Mouse (Mus musculus) left cerebral cortex, adult 8-10 months (tissue): ENCODE data around the gene Spag7. TPM values are rescaled to one million over a fixed set of nuclear protein-coding genes. Genes with fewer than 3 reads are reported as not detected.

Experiments used
- microRNA-seq, 2 experiments: library from miRNA; unstranded; fragments of <30 nt; microRNA quantifications; one replicate each; pipeline ENCODE4 v1.2.0; 2022
- total RNA-seq, 4 experiments: library from RNA; stranded (reverse); gene quantifications; 2 replicates each; pipeline ENCODE4 v1.2.4; 2022

Gene Spag7
- total RNA-seq, 4 experiments from 2014 or later = 52.5 to 69.9 (median 59.3) TPM

Small RNA genes within 50 kb of the gene (microRNA-seq; reads per million reads assigned to microRNA genes)
- gene Mir6925 = 0 to 0.21 reads per million in 2 experiments

Other genes with a start within 250 kb of the Spag7 start
- 10 to 100 TPM; 62.4 to 85.9 (median 70.1) TPM for gene Arrb2, start 236.8 kb downstream of the Spag7 start, total RNA-seq
- 10 to 100 TPM; 10.8 to 14.1 (median 13.5) TPM for gene Med11, start 217.5 kb downstream of the Spag7 start, total RNA-seq
- under 1 TPM; 0.11 to 0.79 (median 0.46) TPM for gene Zmynd15, start 210.0 kb downstream of the Spag7 start, total RNA-seq
- 1 to 10 TPM in 3 of 4 experiments, under 1 TPM in 1; 0.97 to 4.6 (median 2.3) TPM for gene Cxcl16, start 209.4 kb downstream of the Spag7 start, total RNA-seq
- 1 to 10 TPM in 1 of 4 experiments, not detected in 3; 1.1 TPM for gene Tm4sf5, start 164.2 kb downstream of the Spag7 start, total RNA-seq
- under 1 TPM in 1 of 4 experiments, not detected in 3; 0.63 TPM for gene Vmo1, start 154.8 kb downstream of the Spag7 start, total RNA-seq
- gene Gltpd2, start 150.2 kb downstream of the Spag7 start, total RNA-seq = not detected
- 100 to 1,000 TPM; 187 to 213 (median 191) TPM for gene Psmb6, start 144.0 kb downstream of the Spag7 start, total RNA-seq
- not detected for gene Gm40193, start 136.5 kb downstream of the Spag7 start, total RNA-seq
- gene Pld2, start 129.4 kb downstream of the Spag7 start, total RNA-seq = 10 to 100 TPM; 15.7 to 20.4 (median 19.4) TPM
- gene Mink1, start 106.5 kb downstream of the Spag7 start, total RNA-seq = 100 to 1,000 TPM; 389 to 423 (median 415) TPM
- under 1 TPM in 2 of 4 experiments, not detected in 2; 0.51 to 0.59 TPM for gene 4930544D05Rik, start 53.6 kb downstream of the Spag7 start, total RNA-seq
- gene Chrne, start 50.2 kb downstream of the Spag7 start, total RNA-seq = not detected
- not detected for gene Gp1ba, start 30.3 kb downstream of the Spag7 start, total RNA-seq
- gene Rnf167, start 22.2 kb downstream of the Spag7 start, total RNA-seq = 10 to 100 TPM; 87.8 to 96.5 (median 89.7) TPM
- 100 to 1,000 TPM; 124 to 140 (median 132) TPM for gene Slc25a11, start 21.9 kb downstream of the Spag7 start, total RNA-seq
- gene Pfn1, start 14.8 kb downstream of the Spag7 start, total RNA-seq = 100 to 1,000 TPM; 203 to 237 (median 220) TPM
- gene Eno3, start 12.2 kb downstream of the Spag7 start, total RNA-seq = 10 to 100 TPM; 10.5 to 14.1 (median 12.5) TPM
- 100 to 1,000 TPM; 185 to 201 (median 191) TPM for gene Camta2, start 18.7 kb upstream of the Spag7 start, total RNA-seq
- gene Inca1, start 30.7 kb upstream of the Spag7 start, total RNA-seq = 1 to 10 TPM; 1.6 to 2.7 (median 2.3) TPM
- 10 to 100 TPM; 59.3 to 70.2 (median 65.8) TPM for gene Kif1c, start 31.1 kb upstream of the Spag7 start, total RNA-seq
- 10 to 100 TPM; 16.7 to 20.5 (median 20.0) TPM for gene Zfp3, start 94.8 kb upstream of the Spag7 start, total RNA-seq
- under 1 TPM in 1 of 4 experiments, not detected in 3; 0.53 TPM for gene Scimp, start 143.2 kb upstream of the Spag7 start, total RNA-seq
- gene Rabep1, start 175.4 kb upstream of the Spag7 start, total RNA-seq = 100 to 1,000 TPM; 123 to 128 (median 125) TPM